ENCODE assay signal across 8 mouse cellular contexts in genomic region chr4:152157779-152158584, GRCm38 (mm10). TPM values are rescaled to one million over a fixed set of nuclear protein-coding genes. Genes with fewer than 3 reads are reported as not detected.
A peak's percentile ranks its signal among the peaks of the same experiment; 100 is the strongest.
DNase-seq lines count a peak whose midpoint lies in the region; ATAC-seq lines count a peak whose summit lies in the region.

No protein-coding gene starts in this region.

- H3K27ac ChIP-seq in limb, embryonic 13.5 days: no peak overlapping the region
- no peak overlapping the region for H3K27ac ChIP-seq in midbrain, embryonic 15.5 days

- peaks cover 29% of the 10 kb centered on the region for H3K4me1 ChIP-seq in erythroblast, embryonic 14.5 days (ENCODE audit: control insufficient read depth)
- H3K4me1 ChIP-seq in limb, embryonic 13.5 days: peaks cover 21% of the 10 kb centered on the region
- H3K4me1 ChIP-seq in midbrain, embryonic 15.5 days: peaks cover 24% of the 10 kb centered on the region

- WGBS in limb, embryonic 13.5 days: 15% methylated on average over 21 of the region's 21 CpGs
- 16% methylated on average over 21 of the region's 21 CpGs for WGBS in midbrain, embryonic 15.5 days

- H3K36me3 ChIP-seq in erythroblast, embryonic 14.5 days (ENCODE audit: control insufficient read depth): no peaks in the 10 kb centered on the region
- no peaks in the 10 kb centered on the region for H3K36me3 ChIP-seq in limb, embryonic 13.5 days
- H3K36me3 ChIP-seq in midbrain, embryonic 15.5 days (replicated peaks): no peaks in the 10 kb centered on the region

- H3K4me3 ChIP-seq in erythroblast, embryonic 14.5 days (replicated peaks): peak overlapping the region; percentile 35
- peak overlapping the region; percentile 27 for H3K4me3 ChIP-seq in limb, embryonic 13.5 days
- H3K4me3 ChIP-seq in midbrain, embryonic 15.5 days: no peak overlapping the region

- DNase-seq in A20 (ENCODE audit: low read depth, low spot score): peak; percentile 72
- DNase-seq in c-Kit-positive CD71-positive TER-119-negative erythroid progenitor cells, embryonic 14.5 days (ENCODE audit: low read depth): peak; percentile 65
- peak; percentile 50 for DNase-seq in heart, postnatal 4 days
- no peak for DNase-seq in gastrocnemius, postnatal 25 days

- H3K27me3 ChIP-seq in erythroblast, embryonic 14.5 days (ENCODE audit: control insufficient read depth): peaks cover 71% of the 10 kb centered on the region
- peaks cover 96% of the 10 kb centered on the region for H3K27me3 ChIP-seq in limb, embryonic 13.5 days
- peaks cover 85% of the 10 kb centered on the region for H3K27me3 ChIP-seq in midbrain, embryonic 15.5 days (replicated peaks)

- peak overlapping the region; percentile 55 for H3K4me2 ChIP-seq in limb, embryonic 13.5 days (replicated peaks)
- 0 out of 2 replicates have a peak overlapping the region, but pooled peaks have one; percentile 22 for H3K4me2 ChIP-seq in midbrain, embryonic 15.5 days

- no peak overlapping the region for H3K9ac ChIP-seq in limb, embryonic 13.5 days
- no peak overlapping the region for H3K9ac ChIP-seq in midbrain, embryonic 15.5 days

- no peak for ATAC-seq in erythroblast, adult 5-6 weeks (replicated peaks; ENCODE audit: low FRiP score, poor library complexity, severe bottlenecking)
- ATAC-seq in limb, embryonic 13.5 days (ENCODE audit: low FRiP score, low read depth): no peak
- no peak for ATAC-seq in midbrain, embryonic 15.5 days (replicated peaks)

- H3K9me3 ChIP-seq in erythroblast, embryonic 14.5 days (ENCODE audit: control insufficient read depth, low read length): peaks cover 5% of the 10 kb centered on the region; the same call in 1 of the 2 replicates
- no peaks in the 10 kb centered on the region for H3K9me3 ChIP-seq in limb, embryonic 13.5 days
- no peaks in the 10 kb centered on the region for H3K9me3 ChIP-seq in midbrain, embryonic 15.5 days

RNA-seq across cellular contexts. Expression of gene Hes2, which starts 0.7 kb away (rescaled TPM):
- not detected in 2 replicates for polyA plus RNA-seq in erythroblast, embryonic 14.5 days (2012)
- total RNA-seq in erythroblast, adult 5-6 weeks (2015; ENCODE audit: low replicate concordance): not detected in 2 replicates
- total RNA-seq in erythroblast, adult 5-6 weeks (2017; ENCODE audit: low replicate concordance): not detected in 2 replicates
- total RNA-seq in heart, postnatal 4 days (2021): not detected
- polyA plus RNA-seq in limb, embryonic 13.5 days (2015; fragmentation: Nextera tagmentation; extraction: Ambion mirVana): not detected in 2 replicates
- polyA plus RNA-seq in midbrain, embryonic 15.5 days (2015; fragmentation: Nextera tagmentation; extraction: Ambion mirVana): not detected in 2 replicates
- not detected for total RNA-seq in gastrocnemius, postnatal 25 days (2021)

RNA-seq across cellular contexts. Expression of gene Espn, which starts 5.8 kb away (rescaled TPM):
- polyA plus RNA-seq in erythroblast, embryonic 14.5 days (2012): 0.08 and 0.11 TPM in 2 replicates
- total RNA-seq in erythroblast, adult 5-6 weeks (2015; ENCODE audit: low replicate concordance): not detected in 2 replicates
- total RNA-seq in erythroblast, adult 5-6 weeks (2017; ENCODE audit: low replicate concordance): 0.34 and 0.42 TPM in 2 replicates
- 1 to 10 TPM; 1.5 to 1.8 TPM for total RNA-seq in heart, postnatal 4 days (2021)
- 0.88 and 1.5 TPM in 2 replicates for polyA plus RNA-seq in limb, embryonic 13.5 days (2015; fragmentation: Nextera tagmentation; extraction: Ambion mirVana)
- 0.13 and 0.19 TPM in 2 replicates for polyA plus RNA-seq in midbrain, embryonic 15.5 days (2015; fragmentation: Nextera tagmentation; extraction: Ambion mirVana)
- total RNA-seq in gastrocnemius, postnatal 25 days (2021): under 1 TPM; 0.23 to 0.38 TPM

RNA-seq across cellular contexts. Expression of gene Acot7, which starts 20.0 kb away (rescaled TPM):
- 0.40 and 0.51 TPM in 2 replicates for polyA plus RNA-seq in erythroblast, embryonic 14.5 days (2012)
- 15.3 and 19.4 TPM in 2 replicates for total RNA-seq in erythroblast, adult 5-6 weeks (2015; ENCODE audit: low replicate concordance)
- 5.2 and 9.7 TPM in 2 replicates for total RNA-seq in erythroblast, adult 5-6 weeks (2017; ENCODE audit: low replicate concordance)
- 10 to 100 TPM; 54.3 to 58.4 TPM for total RNA-seq in heart, postnatal 4 days (2021)
- 49.0 and 53.2 TPM in 2 replicates for polyA plus RNA-seq in limb, embryonic 13.5 days (2015; fragmentation: Nextera tagmentation; extraction: Ambion mirVana)
- polyA plus RNA-seq in midbrain, embryonic 15.5 days (2015; fragmentation: Nextera tagmentation; extraction: Ambion mirVana): 409 and 418 TPM in 2 replicates
- 10 to 100 TPM; 15.4 to 19.1 TPM for total RNA-seq in gastrocnemius, postnatal 25 days (2021)

RNA-seq across cellular contexts. Expression of gene Tnfrsf25, which starts 42.2 kb away (rescaled TPM):
- polyA plus RNA-seq in erythroblast, embryonic 14.5 days (2012): 0.37 and 0.81 TPM in 2 replicates
- not detected in 2 replicates for total RNA-seq in erythroblast, adult 5-6 weeks (2015; ENCODE audit: low replicate concordance)
- total RNA-seq in erythroblast, adult 5-6 weeks (2017; ENCODE audit: low replicate concordance): not detected in 2 replicates
- 1 to 10 TPM in 1 of 2 experiments, under 1 TPM in 1; 0.88 to 2.2 TPM for total RNA-seq in heart, postnatal 4 days (2021)
- polyA plus RNA-seq in limb, embryonic 13.5 days (2015; fragmentation: Nextera tagmentation; extraction: Ambion mirVana): 0.86 and 1.9 TPM in 2 replicates
- 0.80 and 1.0 TPM in 2 replicates for polyA plus RNA-seq in midbrain, embryonic 15.5 days (2015; fragmentation: Nextera tagmentation; extraction: Ambion mirVana)
- total RNA-seq in gastrocnemius, postnatal 25 days (2021): 1 to 10 TPM; 1.2 TPM
